Mouse (Mus musculus): ENCODE measurements at regions not wholly inside any gene's neighbourhood (a gene's known extent, or its start where the extent isn't known, plus 50 kb on each side); places are given as distances from the start of the nearest gene placed in this dataset.
"Not testable (repeated sequence)": the region's sequence is repeated elsewhere in the genome, so short reads cannot be mapped to it uniquely, and the experiment has no call there.

DNA sequence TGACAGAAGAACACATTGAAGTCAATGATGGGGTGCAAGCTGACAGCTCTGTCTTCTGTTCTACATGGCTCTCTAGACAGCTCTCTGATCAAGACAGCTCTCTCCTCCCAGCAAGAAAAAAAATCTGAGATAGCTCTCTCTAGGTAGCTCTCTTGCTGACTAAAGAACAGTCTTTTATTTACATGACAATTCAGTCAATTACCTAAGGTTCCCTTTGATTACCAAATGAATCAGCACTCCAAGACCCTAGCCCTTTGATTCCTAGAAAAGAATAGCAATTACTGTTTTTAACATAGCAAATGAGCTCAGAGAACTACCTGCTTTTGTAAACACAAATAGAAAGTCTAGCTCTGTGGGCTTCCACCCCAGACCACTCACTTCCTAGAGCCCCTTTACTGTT, 264.1 kb downstream of the Gm6685 start:
- DNase-seq (ENCODE audit: low read depth, low spot score) = peak; percentile 13

DNA sequence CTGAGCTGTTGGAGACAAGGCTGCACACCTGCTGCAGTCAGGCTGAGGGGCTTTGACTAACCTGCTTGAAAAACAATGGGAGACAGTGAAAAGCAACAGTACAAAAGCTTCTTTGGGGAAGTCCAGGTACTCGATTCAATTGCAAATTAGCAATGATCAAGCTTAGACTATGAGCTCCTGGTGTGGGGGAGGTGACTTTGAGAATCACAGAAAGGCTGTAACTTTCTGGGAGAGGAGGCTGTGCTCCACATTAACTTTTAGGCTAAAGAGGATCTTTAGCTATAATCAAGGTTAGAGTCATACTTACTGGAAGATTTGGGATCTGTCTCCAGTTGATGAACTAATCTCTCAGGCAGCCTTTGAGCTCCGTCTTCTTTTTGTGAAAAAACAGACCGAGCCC, 303.4 kb downstream of the Gm6685 start:
- not testable (repeated sequence) for DNase-seq (ENCODE audit: low read depth, low spot score)

DNA sequence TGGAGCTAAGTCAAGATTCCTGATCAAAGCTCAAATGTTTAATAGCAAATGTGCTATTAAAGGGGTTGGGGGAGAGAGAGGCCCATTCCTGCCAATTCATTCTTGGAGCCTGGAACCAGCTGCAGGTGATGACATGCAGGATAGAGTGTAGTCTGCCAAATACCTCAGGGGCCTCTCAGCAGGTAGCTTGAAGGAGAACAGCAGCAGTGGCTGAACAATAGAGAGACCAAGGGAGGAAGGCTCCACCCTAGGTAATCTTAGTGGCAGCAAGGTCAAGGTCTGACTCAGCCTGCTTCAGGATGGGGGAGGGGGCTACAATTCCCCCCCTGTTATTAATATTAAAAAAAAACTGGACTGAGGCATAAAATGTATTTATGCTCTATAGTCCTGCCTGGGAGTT, 304.1 kb downstream of the Gm6685 start:
- not testable (repeated sequence) for DNase-seq (ENCODE audit: low read depth, low spot score)

DNA sequence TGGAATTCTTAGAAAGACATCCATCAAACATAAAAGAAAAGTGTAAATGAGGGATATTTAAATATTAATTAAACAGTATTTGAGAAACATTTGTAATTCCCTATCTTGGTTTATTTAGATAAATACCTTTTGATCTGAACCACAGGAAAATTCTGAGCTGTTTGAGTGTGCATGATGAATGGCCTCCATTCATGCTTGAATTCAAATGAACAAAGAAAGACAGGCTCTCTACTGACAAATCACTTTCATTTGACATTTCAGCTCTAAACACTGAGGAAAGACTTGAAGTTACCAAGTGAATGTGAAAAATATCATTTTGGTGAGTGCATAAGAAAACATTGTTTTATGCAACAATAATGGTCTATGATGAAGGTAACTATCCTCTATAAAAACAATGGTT, 316.8 kb downstream of the Gm6685 start:
- DNase-seq (ENCODE audit: low read depth, low spot score) = no peak

- DNase-seq (ENCODE audit: low read depth, low spot score) = no peak
Measured at GRCm38 (mm10) chr11:28020762-28021161, 318.9 kb downstream of the Gm6685 start.

Data from WW6 (cell line).